In genomic region chr14:13690426-13690825, GRCm38 (mm10) we compare ENCODE assay signal across 25 mouse cellular contexts. TPM values are rescaled to one million over a fixed set of nuclear protein-coding genes. Genes with fewer than 3 reads are reported as not detected.
DNase-seq lines count a peak whose midpoint lies in the region; ATAC-seq and TF ChIP-seq lines count a peak whose summit lies in the region.
"Had no signal": no experiment of that assay in that cellular context is flagged by ENCODE, and none has a peak within 500 bp of the region (broad histone marks: within the 10 kb centered on the region; RNA-seq: fewer than 3 reads in every experiment).

No protein-coding gene starts in this region.

- H3K4me2 ChIP-seq in lung, postnatal 0 days (replicated peaks; ENCODE audit: low read depth, low read length), result no peak overlapping the region
- H3K4me2 ChIP-seq: embryonic facial prominence, embryonic 12.5 days; forebrain, embryonic 13.5 days; hindbrain, embryonic 13.5 days; intestine, embryonic 15.5 days had no signal

- no peak for TF ChIP-seq CTCF in lung, postnatal 0 days (IDR thresholded peaks at IDR 0.05)

- no peaks in the 10 kb centered on the region for H3K9me3 ChIP-seq in lung, postnatal 0 days (ENCODE audit: low read length)
- H3K9me3 ChIP-seq: embryonic facial prominence, embryonic 12.5 days; forebrain, embryonic 13.5 days; hindbrain, embryonic 13.5 days; intestine, embryonic 15.5 days had no signal

- ATAC-seq in lung, postnatal 0 days, result no peak
- ATAC-seq: activated CD4-positive, CD25-positive, alpha-beta regulatory T cell, adult 4 months; forebrain, embryonic 13.5 days; forebrain, postnatal 0 days; intestine, embryonic 15.5 days had no signal

- H3K27me3 ChIP-seq in lung, postnatal 0 days (replicated peaks; ENCODE audit: insufficient read depth, low read length), result no peaks in the 10 kb centered on the region
- H3K27me3 ChIP-seq: embryonic facial prominence, embryonic 12.5 days; forebrain, embryonic 13.5 days; hindbrain, embryonic 13.5 days; intestine, embryonic 15.5 days had no signal

- peak; percentile 6 for DNase-seq in lung, postnatal 0 days (ENCODE audit: low spot score)
- no peak for DNase-seq in lung, postnatal 10 days
- peak; percentile 73 for DNase-seq in 3T3-L1 (ENCODE audit: low read depth, low spot score)
- peak; percentile 62 for DNase-seq in brain, adult 2 months (ENCODE audit: low read depth, low spot score)
- DNase-seq in telencephalon, adult 2 months (ENCODE audit: low read depth, low spot score), result peak; percentile 38
- DNase-seq in adrenal gland, adult 8-10 months, result no peak
- DNase-seq in testis, postnatal 10 days (ENCODE audit: low spot score), result no peak
- DNase-seq: adrenal gland, postnatal 25 days; cerebellum, adult 2 months; cerebellum, postnatal 10 days; forebrain, postnatal 0 days; gastrocnemius, postnatal 36 days; heart, adult 11 months; heart, postnatal 10 days had no signal

- no peaks in the 10 kb centered on the region for H3K36me3 ChIP-seq in lung, postnatal 0 days (ENCODE audit: insufficient read depth, low read length)
- H3K36me3 ChIP-seq: embryonic facial prominence, embryonic 12.5 days; hindbrain, embryonic 13.5 days; intestine, embryonic 15.5 days had no signal

- no peak overlapping the region for H3K9ac ChIP-seq in lung, postnatal 0 days (replicated peaks; ENCODE audit: low read depth)
- H3K9ac ChIP-seq: embryonic facial prominence, embryonic 12.5 days; forebrain, embryonic 13.5 days; forebrain, postnatal 0 days; hindbrain, embryonic 13.5 days; intestine, embryonic 15.5 days had no signal

- no peak overlapping the region for H3K27ac ChIP-seq in lung, postnatal 0 days (ENCODE audit: low read length)
- H3K27ac ChIP-seq: embryonic facial prominence, embryonic 12.5 days; forebrain, embryonic 13.5 days; hindbrain, embryonic 13.5 days; intestine, embryonic 15.5 days had no signal

- H3K4me3 ChIP-seq in lung, postnatal 0 days (ENCODE audit: low read depth, low read length), result no peak overlapping the region
- H3K4me3 ChIP-seq: embryonic facial prominence, embryonic 12.5 days; forebrain, embryonic 13.5 days; hindbrain, embryonic 13.5 days; intestine, embryonic 15.5 days had no signal

- WGBS in lung, postnatal 0 days, result 35% methylated on average over 2 of the region's 2 CpGs

- TF ChIP-seq EP300 in lung, postnatal 0 days (IDR thresholded peaks at IDR 0.05), result no peak

- no peaks in the 10 kb centered on the region for H3K4me1 ChIP-seq in lung, postnatal 0 days (ENCODE audit: insufficient read depth, low read depth, low read length)
- H3K4me1 ChIP-seq: embryonic facial prominence, embryonic 12.5 days; forebrain, embryonic 13.5 days; hindbrain, embryonic 13.5 days; intestine, embryonic 15.5 days had no signal

RNA-seq across cellular contexts. Expression of gene Sntn, which starts 19.8 kb away (rescaled TPM):
- 11.6 and 17.4 TPM in 2 replicates for polyA plus RNA-seq in lung, postnatal 0 days (2015; fragmentation: Nextera tagmentation; extraction: Ambion mirVana)
- total RNA-seq in adrenal gland, adult 8-10 months (2022), result not detected
- total RNA-seq: adrenal gland, adult 18-20 months; adrenal gland, postnatal 25 days; common myeloid progenitor, adult 5-6 weeks; ES-E14; forebrain, postnatal 0 days; gastrocnemius, adult 8-10 months; gastrocnemius, postnatal 36 days; heart, postnatal 10 days; hematopoietic stem cell, adult 5-6 weeks had no signal
- polyA plus RNA-seq: activated CD4-positive, CD25-positive, alpha-beta regulatory T cell, adult 4 months; embryonic facial prominence, embryonic 12.5 days; forebrain, embryonic 13.5 days; heart, embryonic 14.5 days; hindbrain, embryonic 13.5 days; intestine, embryonic 15.5 days had no signal

Comparison
In these comparisons a context has a peak if more than half of its experiments do, and no peak if none do; other contexts are left out.
1. DNase-seq: peak in lung, postnatal 0 days (single experiment), 3T3-L1 (single experiment), brain, adult 2 months (single experiment) and telencephalon, adult 2 months (single experiment); none in lung, postnatal 10 days (single experiment), adrenal gland, adult 8-10 months (single experiment) and testis, postnatal 10 days (single experiment).